Mouse (Mus musculus) ES-Bruce4 (cell line): Measurements from ENCODE around the gene Rnf213. TPM values are rescaled to one million over a fixed set of nuclear protein-coding genes. Genes with fewer than 3 reads are reported as not detected.

Experiments used
- H3K27ac ChIP-seq: 2 replicates; pipeline ENCODE4 v1.5.1; 2012; ENCODE audit warnings: low read length, inconsistent platforms; ENCODE audit not compliant: insufficient read depth
- H3K27me3 ChIP-seq: 2 replicates; pipeline ENCODE4 v1.6.1; 2012; ENCODE audit warnings: mild to moderate bottlenecking, low read length, inconsistent platforms; ENCODE audit not compliant: control insufficient read depth, poor library complexity, insufficient read depth, severe bottlenecking
- H3K36me3 ChIP-seq: 2 replicates; pipeline ENCODE4 v1.6.1; 2012; ENCODE audit warnings: inconsistent platforms, mild to moderate bottlenecking, low read length, moderate library complexity; ENCODE audit not compliant: control insufficient read depth, poor library complexity, insufficient read depth, severe bottlenecking
- H3K4me1 ChIP-seq: one replicate; pipeline ENCODE4 v1.8.1; 2011; ENCODE audit warnings: low read length; ENCODE audit not compliant: control insufficient read depth, insufficient read depth
- H3K4me3 ChIP-seq: 2 replicates; pipeline ENCODE4 v1.5.1; 2011; ENCODE audit warnings: low read depth, mild to moderate bottlenecking, low read length
- H3K9ac ChIP-seq: 2 replicates; pipeline ENCODE4 v1.6.1; 2012; ENCODE audit warnings: low read depth, mild to moderate bottlenecking, inconsistent platforms; ENCODE audit not compliant: poor library complexity, severe bottlenecking
- H3K9me3 ChIP-seq: replicated peaks from 2 replicates; pipeline ENCODE4 v1.6.1; 2012; ENCODE audit warnings: mild to moderate bottlenecking, low read length, inconsistent platforms; ENCODE audit not compliant: control insufficient read depth, poor library complexity, insufficient read depth, severe bottlenecking
- CTCF ChIP-seq: IDR thresholded peaks from one replicate; pipeline ENCODE4 v1.8.1; 2011; ENCODE audit warnings: low read depth, low read length
- EP300 ChIP-seq: IDR thresholded peaks from 2 replicates; pipeline ENCODE4 v1.6.1; 2011; ENCODE audit warnings: low read depth, low read length; ENCODE audit not compliant: insufficient read depth
- POLR2A ChIP-seq: IDR thresholded peaks from one replicate; pipeline ENCODE4 v1.8.1; 2011; ENCODE audit warnings: low read length; ENCODE audit not compliant: insufficient read depth
- polyA plus RNA-seq: library from polyadenylated mRNA; stranded (reverse); fragments of >200 nt; gene quantifications from 2 replicates; pipeline ENCODE4 v1.2.4, GENCODE M21; 2011; ENCODE audit warnings: low read depth; ENCODE audit not compliant: missing spikeins, insufficient read depth, insufficient read length

The Rnf213 gene
- polyA plus RNA-seq, 1 experiment = 22.4 TPM

DNA sequence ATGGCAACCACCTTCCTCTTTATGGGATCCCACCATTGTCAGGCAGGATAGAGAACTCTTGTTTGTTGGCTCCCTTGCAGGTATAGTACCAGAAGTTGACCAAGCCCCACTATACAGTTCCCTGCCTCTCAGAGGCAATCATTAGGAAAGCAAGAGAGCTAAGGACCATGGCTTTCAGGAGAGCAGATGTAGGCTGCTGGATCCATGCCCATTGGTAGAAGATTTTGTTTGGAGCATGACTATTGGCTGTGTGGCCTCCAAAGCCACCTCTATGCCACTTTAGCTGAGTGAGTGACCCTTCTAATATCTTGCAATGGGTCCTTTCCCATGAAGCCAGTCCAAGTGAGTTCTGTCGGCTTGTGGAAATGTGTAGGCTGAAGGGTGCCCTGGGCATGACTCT is 126.5 kb downstream of the Rnf213 start:
- Histone ChIP-seq H3K4me1 (no peaks in the 10 kb centered on the region), H3K36me3 (no peaks in the 10 kb centered on the region), H3K27ac (no peak overlapping the region), H3K9me3 (no peaks in the 10 kb centered on the region), H3K27me3 (no peaks in the 10 kb centered on the region), H3K9ac (no peak overlapping the region), H3K4me3 (no peak overlapping the region)
- TF ChIP-seq POLR2A = no peak

DNA sequence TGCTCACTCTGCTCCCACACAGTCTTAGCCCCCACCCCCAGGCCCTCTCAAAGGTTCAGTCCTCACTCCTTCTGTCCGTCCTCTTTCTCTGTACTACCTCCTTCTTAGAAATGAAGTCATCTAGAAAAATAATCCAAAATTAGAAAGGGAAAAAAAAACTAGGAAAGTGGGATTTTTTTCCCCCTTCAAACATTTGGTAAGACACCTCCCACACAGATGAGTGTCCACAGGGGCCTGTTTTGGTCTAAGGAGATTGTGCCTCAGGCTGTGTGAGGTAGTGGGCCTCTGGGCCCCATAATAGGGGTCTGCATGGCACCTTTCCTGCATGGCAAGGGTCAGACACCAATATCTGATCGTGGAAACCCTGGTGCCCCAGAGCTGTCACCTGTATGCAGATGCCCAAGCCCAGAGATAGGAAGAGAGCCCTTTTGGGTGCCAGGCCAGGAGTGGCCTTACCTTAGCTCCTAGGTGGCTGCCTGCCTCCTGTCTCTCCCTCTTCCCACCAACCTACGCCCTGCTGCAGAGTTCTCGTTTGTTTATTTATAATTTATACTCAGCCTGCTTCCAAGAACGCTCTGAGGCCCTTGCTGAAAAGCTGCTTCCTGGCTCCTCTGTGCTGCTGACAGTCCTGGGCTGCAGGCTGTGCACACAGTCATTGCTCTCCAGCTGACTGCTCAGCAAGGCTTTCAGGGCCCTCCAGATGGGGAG is 127.3 kb downstream of the Rnf213 start:
- H3K9ac ChIP-seq = no peak overlapping the region
- TF ChIP-seq EP300 (no peak), CTCF (no peak), POLR2A (no peak)

GRCm38 (mm10) chr11:119520713-119521063 is 127.8 kb downstream of the Rnf213 start:
- TF ChIP-seq CTCF (no peak), POLR2A (no peak), EP300 (no peak)
- Histone ChIP-seq H3K27me3 (no peaks in the 10 kb centered on the region), H3K36me3 (no peaks in the 10 kb centered on the region), H3K4me3 (no peak overlapping the region), H3K4me1 (no peaks in the 10 kb centered on the region), H3K9ac (no peak overlapping the region), H3K27ac (no peak overlapping the region), H3K9me3 (no peaks in the 10 kb centered on the region)

More for the DNA sequence above, 127.3 kb downstream of the Rnf213 start:
- Histone ChIP-seq H3K36me3 (no peaks in the 10 kb centered on the region), H3K9me3 (no peaks in the 10 kb centered on the region), H3K4me3 (no peak overlapping the region), H3K27ac (no peak overlapping the region), H3K27me3 (no peaks in the 10 kb centered on the region), H3K4me1 (no peaks in the 10 kb centered on the region)

GRCm38 (mm10) chr11:119521920-119522710 is 129.2 kb downstream of the Rnf213 start:
- Histone ChIP-seq H3K27ac (no peak overlapping the region), H3K27me3 (no peaks in the 10 kb centered on the region), H3K9ac (no peak overlapping the region), H3K4me3 (no peak overlapping the region), H3K4me1 (peaks cover 5% of the 10 kb centered on the region), H3K36me3 (no peaks in the 10 kb centered on the region), H3K9me3 (no peaks in the 10 kb centered on the region)
- TF ChIP-seq EP300 (no peak), POLR2A (no peak), CTCF (no peak)

- Histone ChIP-seq H3K4me3 (no peak overlapping the region), H3K36me3 (no peaks in the 10 kb centered on the region), H3K9me3 (no peaks in the 10 kb centered on the region), H3K27me3 (no peaks in the 10 kb centered on the region), H3K4me1 (peaks cover 5% of the 10 kb centered on the region), H3K27ac (no peak overlapping the region), H3K9ac (no peak overlapping the region)
- TF ChIP-seq POLR2A = no peak
- no peak for TF ChIP-seq CTCF
- no peak for TF ChIP-seq EP300
Measured at GRCm38 (mm10) chr11:119522779-119523178, 129.9 kb downstream of the Rnf213 start.

GRCm38 (mm10) chr11:119523392-119523791 is 130.5 kb downstream of the Rnf213 start:
- Histone ChIP-seq H3K4me3 (no peak overlapping the region), H3K4me1 (peaks cover 5% of the 10 kb centered on the region), H3K27ac (no peak overlapping the region), H3K9ac (no peak overlapping the region), H3K9me3 (no peaks in the 10 kb centered on the region), H3K36me3 (no peaks in the 10 kb centered on the region), H3K27me3 (no peaks in the 10 kb centered on the region)
- no peak for TF ChIP-seq POLR2A
- TF ChIP-seq EP300 = no peak
- TF ChIP-seq CTCF = no peak
